Mouse (Mus musculus): ENCODE results near the gene Gm20532.

The Gm20532 gene

DNA sequence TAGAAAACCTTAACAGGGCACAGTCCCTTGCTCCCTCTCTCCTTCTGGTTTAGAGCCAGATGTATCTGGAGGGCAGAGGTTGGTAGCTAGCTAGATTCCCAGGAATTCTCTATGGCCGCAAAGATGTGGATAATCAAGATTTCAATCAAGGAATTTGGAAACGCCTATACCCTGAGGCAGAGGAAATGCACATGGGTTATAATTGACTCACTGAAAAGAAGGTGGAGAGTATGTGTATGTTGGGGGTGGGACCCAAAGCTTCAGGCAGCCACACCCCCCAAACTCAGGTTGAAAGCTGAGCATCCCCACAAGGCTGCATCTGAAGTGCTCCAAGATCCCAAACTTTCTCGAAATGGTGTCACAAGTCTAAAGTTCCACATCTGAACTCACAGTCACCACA is 12.0 kb downstream of the Gm20532 start:
- DNase-seq: no peak

- DNase-seq: no peak
These were observed 13.5 kb downstream of the Gm20532 start for GRCm38 (mm10) chr2:26599965-26600364.

GRCm38 (mm10) chr2:26600664-26601063 is 14.2 kb downstream of the Gm20532 start:
- no peak for DNase-seq

- DNase-seq: no peak
These were observed 15.2 kb downstream of the Gm20532 start for GRCm38 (mm10) chr2:26601595-26601994.

GRCm38 (mm10) chr2:26602631-26603030 is 16.2 kb downstream of the Gm20532 start:
- DNase-seq: no peak

- DNase-seq: peak; percentile 38
These were observed 16.7 kb downstream of the Gm20532 start for GRCm38 (mm10) chr2:26603159-26603558.

DNA sequence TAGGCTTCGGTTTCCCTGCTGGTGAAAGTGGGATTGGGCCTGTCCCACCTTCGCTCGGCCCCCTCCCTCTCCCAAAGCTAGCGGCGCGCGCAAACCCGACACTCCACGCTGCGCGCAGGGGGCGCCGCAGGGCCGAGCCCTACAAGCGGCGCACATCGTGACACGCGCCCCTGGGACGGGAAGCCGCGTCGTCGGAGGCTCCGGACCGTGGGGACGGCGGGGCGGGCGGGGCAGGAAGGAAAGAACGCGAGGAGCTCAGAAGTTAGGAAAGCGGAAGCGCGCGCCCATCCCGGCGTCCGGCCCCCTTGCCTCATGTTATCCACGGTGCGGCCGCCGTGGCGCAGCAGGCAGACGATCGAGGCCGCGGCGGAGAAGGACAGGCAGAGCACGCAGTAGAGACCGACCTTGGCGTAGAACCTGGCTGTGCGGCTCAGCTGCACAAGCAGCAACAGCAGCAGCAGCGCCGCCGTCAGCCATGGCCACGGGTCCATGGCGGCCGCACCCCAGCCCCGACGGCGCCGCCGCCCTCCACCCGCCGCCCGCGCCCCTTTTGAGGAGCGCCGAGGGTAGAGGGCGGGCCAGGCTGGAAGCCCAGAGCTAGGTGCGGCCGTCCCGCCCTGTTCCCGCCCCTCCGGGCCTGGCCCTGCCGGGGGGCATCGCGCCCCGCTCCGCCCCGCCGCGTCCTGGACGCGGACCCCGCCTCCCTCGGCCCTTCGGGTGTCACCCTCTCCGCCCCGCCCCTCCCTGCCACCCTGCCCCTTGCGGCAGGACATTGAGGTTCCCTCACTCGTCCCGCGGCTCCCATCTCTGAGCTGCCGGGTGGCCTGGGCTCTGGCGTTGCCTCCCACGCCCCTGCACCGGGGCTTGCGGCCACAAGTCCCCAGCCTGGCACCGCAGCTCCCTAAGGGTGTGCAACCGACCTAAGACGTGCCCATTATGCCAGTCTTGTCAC is 17.6 kb downstream of the Gm20532 start, which contains the start of gene Agpat2:
TSS of gene Agpat2 (minus strand) at position 698 of the 952 bp plus-strand sequence.
- peak; percentile 94 for DNase-seq

- no peak for DNase-seq
These were observed 18.9 kb downstream of the Gm20532 start for GRCm38 (mm10) chr2:26605331-26605730.

GRCm38 (mm10) chr2:26606579-26606978 is 20.1 kb downstream of the Gm20532 start:
- DNase-seq: no peak

GRCm38 (mm10) chr2:26607056-26607910 is 20.8 kb downstream of the Gm20532 start:
- peak; percentile 86 for DNase-seq

GRCm38 (mm10) chr2:26608781-26609180 is 22.3 kb downstream of the Gm20532 start:
- DNase-seq: no peak

DNA sequence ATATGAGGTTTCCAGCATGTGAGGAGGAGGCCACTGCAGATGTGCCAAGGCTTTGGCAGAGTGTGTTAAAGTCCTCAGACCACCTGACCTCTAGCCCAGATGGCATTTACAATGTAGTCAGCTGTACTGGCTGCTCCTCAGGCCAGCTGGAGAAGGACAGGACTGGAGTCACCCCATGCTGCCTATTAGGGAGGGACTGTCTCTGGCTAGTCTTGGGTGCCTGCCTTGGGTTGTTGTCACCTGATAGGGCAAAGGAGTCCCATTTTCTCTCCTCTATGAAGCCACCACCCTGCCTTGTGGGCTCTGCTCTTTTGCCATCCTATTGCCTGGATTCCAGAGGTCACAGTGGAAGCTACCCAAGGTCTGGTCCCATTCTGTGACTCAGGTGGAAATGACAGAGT is 22.8 kb downstream of the Gm20532 start:
- DNase-seq: no peak

DNA sequence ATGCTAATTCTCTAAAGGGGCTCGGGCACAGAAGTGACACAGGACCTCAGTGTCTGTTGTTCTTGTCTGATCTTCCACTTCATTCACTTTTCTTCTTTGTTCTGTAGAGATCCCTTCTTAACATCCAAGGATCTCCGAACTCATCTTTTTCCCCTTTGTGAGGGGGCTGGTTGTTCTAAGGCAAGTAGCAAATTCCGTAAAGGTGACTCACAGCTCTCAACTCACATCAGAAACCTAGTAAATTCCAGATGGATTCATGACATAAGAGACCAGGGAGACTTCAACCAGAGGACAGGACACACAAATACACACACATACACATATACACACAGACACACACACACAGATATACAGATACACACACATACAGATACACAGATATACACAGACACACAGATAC is 24.1 kb downstream of the Gm20532 start:
- DNase-seq: no peak

GRCm38 (mm10) chr2:26611054-26611453 is 24.6 kb downstream of the Gm20532 start:
- no peak for DNase-seq

- DNase-seq: no peak
These were observed 25.5 kb downstream of the Gm20532 start for GRCm38 (mm10) chr2:26611896-26612295.

GRCm38 (mm10) chr2:26614903-26615302 is 28.5 kb downstream of the Gm20532 start:
- no peak for DNase-seq

- DNase-seq: no peak
These were observed 29.2 kb downstream of the Gm20532 start for GRCm38 (mm10) chr2:26615459-26616124.

DNA sequence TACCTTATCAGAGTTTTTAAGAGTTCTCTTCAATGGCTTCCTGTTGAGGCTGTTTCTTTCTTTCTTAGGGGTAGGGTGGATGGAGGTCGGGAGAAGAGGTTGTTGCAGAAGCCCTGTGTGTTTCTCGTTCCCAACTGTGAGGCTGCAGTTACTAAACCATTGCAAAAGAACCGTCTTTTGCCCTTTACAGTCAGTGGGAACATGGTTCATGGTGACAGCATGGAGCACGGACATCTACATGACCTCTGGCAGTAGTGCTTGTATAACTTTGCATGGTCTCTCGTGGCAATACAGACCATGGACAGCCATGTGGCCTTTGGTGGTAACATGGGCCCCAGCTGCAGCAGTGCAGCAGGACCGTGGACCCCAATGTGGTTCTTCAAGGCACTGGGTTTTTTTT is 30.9 kb downstream of the Gm20532 start:
- no peak for DNase-seq

DNA sequence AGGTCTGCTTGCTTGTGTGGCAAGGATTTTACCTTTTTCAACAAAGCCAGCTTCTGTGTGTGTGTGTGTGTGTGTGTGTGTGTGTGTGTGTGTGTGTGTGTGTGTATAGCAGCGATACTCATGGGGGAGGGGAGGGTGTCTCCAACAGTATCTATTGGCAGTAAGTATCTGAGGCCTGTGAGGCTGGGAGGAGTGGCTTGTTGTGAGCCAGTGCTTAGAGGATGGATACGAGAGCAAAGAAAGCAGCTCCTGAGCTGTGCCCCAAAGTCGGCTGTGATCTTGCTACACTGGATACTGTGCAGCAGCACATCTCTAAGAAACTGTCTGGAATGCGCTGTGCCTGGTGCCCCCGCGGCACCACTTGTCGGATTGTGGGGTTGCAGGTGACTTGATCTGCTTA is 31.5 kb downstream of the Gm20532 start:
- DNase-seq: no peak

DNA sequence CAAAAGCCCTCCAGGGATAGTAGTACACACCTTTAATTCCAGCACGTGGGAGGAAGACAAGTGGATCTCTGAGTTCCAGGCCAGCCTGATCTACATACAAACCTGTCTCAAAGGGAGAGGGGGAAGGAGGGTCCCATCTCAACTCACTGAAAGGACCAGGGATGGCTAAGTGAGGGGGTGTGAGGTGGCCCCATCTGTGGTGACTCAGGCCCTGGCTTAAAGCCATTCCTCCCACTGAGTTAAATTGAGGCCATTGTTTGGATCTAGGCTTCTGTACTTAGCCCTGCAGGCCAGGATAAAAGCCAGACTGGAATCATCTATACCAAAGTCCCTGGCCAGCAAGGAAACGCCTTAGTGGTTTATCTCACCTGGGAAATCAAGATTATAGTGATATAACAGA is 34.8 kb downstream of the Gm20532 start:
- DNase-seq: no peak

- DNase-seq: no peak
These were observed 36.5 kb downstream of the Gm20532 start for GRCm38 (mm10) chr2:26622984-26623383.

GRCm38 (mm10) chr2:26625419-26625818 is 39.0 kb downstream of the Gm20532 start:
- DNase-seq: no peak

GRCm38 (mm10) chr2:26626081-26626480 is 39.6 kb downstream of the Gm20532 start:
- no peak for DNase-seq
